Mouse (Mus musculus): Measurements from ENCODE around the gene Acrbp. TPM values are rescaled to one million over a fixed set of nuclear protein-coding genes. Genes with fewer than 3 reads are reported as not detected.
A peak's percentile ranks its signal among the peaks of the same experiment; 100 is the strongest.
"Not testable (repeated sequence)": the region's sequence is repeated elsewhere in the genome, so short reads cannot be mapped to it uniquely, and the experiment has no call there.

The Acrbp gene
- polyA plus RNA-seq, 1 experiment from 2014 or later: 10.0 TPM

GRCm38 (mm10) chr6:125030532-125030931 is 19.0 kb upstream of the Acrbp start:
- DNase-seq (ENCODE audit: low spot score) (peak; percentile 69), ATAC-seq (replicated peaks; ENCODE audit: insufficient number of reproducible peaks, low FRiP score, low TSS enrichment, low read depth) (0 out of 2 replicates have a peak, but pooled peaks have one; percentile 47)
- H3K36me3 ChIP-seq (replicated peaks; ENCODE audit: control insufficient read depth, insufficient read depth, low read depth, low read length); H3K9me3 ChIP-seq (replicated peaks; ENCODE audit: control insufficient read depth, low read length); H3K27me3 ChIP-seq (ENCODE audit: control insufficient read depth, insufficient read depth, low read length); H3K9ac ChIP-seq (replicated peaks; ENCODE audit: low read length); H3K27ac ChIP-seq (replicated peaks; ENCODE audit: low read depth, low read length); H3K4me3 ChIP-seq (ENCODE audit: low read depth, low read length); H3K4me2 ChIP-seq (ENCODE audit: low read depth, low read length); H3K4me1 ChIP-seq (ENCODE audit: control insufficient read depth, insufficient read depth, low read length): not testable (repeated sequence)
- WGBS: 31% methylated on average over 7 of the region's 9 CpGs

GRCm38 (mm10) chr6:125031604-125032003 is 17.9 kb upstream of the Acrbp start:
- no peak overlapping the region for H3K4me2 ChIP-seq (ENCODE audit: low read depth, low read length)
- DNase-seq (ENCODE audit: low spot score) (no peak), ATAC-seq (replicated peaks; ENCODE audit: insufficient number of reproducible peaks, low FRiP score, low TSS enrichment, low read depth) (peak; percentile 37; the same call in 1 of the 2 replicates)
- H3K36me3 ChIP-seq (replicated peaks; ENCODE audit: control insufficient read depth, insufficient read depth, low read depth, low read length): peaks cover 5% of the 10 kb centered on the region
- no peak overlapping the region for H3K4me3 ChIP-seq (ENCODE audit: low read depth, low read length)
- H3K9ac ChIP-seq (replicated peaks; ENCODE audit: low read length): no peak overlapping the region
- no peak overlapping the region for H3K27ac ChIP-seq (replicated peaks; ENCODE audit: low read depth, low read length)
- no peaks in the 10 kb centered on the region for H3K9me3 ChIP-seq (replicated peaks; ENCODE audit: control insufficient read depth, low read length)
- H3K27me3 ChIP-seq (ENCODE audit: control insufficient read depth, insufficient read depth, low read length): no peaks in the 10 kb centered on the region
- 93% methylated on average over 16 of the region's 16 CpGs for WGBS
- H3K4me1 ChIP-seq (ENCODE audit: control insufficient read depth, insufficient read depth, low read length): no peaks in the 10 kb centered on the region

GRCm38 (mm10) chr6:125038666-125039065 is 10.8 kb upstream of the Acrbp start:
- peak overlapping the region; percentile 19; the same call in 1 of the 2 replicates for H3K4me2 ChIP-seq (ENCODE audit: low read depth, low read length)
- ATAC-seq (replicated peaks; ENCODE audit: insufficient number of reproducible peaks, low FRiP score, low TSS enrichment, low read depth) (no peak), DNase-seq (ENCODE audit: low spot score) (no peak)
- no peaks in the 10 kb centered on the region for H3K4me1 ChIP-seq (ENCODE audit: control insufficient read depth, insufficient read depth, low read length)
- WGBS: 97% methylated on average over 4 of the region's 4 CpGs
- H3K9me3 ChIP-seq (replicated peaks; ENCODE audit: control insufficient read depth, low read length): no peaks in the 10 kb centered on the region
- peak overlapping the region; percentile 52 for H3K9ac ChIP-seq (replicated peaks; ENCODE audit: low read length)
- 0 out of 2 replicates have a peak overlapping the region, but pooled peaks have one; percentile 29 for H3K27ac ChIP-seq (replicated peaks; ENCODE audit: low read depth, low read length)
- no peak overlapping the region for H3K4me3 ChIP-seq (ENCODE audit: low read depth, low read length)
- H3K36me3 ChIP-seq (replicated peaks; ENCODE audit: control insufficient read depth, insufficient read depth, low read depth, low read length): peaks cover 2% of the 10 kb centered on the region; the same call in 1 of the 2 replicates
- H3K27me3 ChIP-seq (ENCODE audit: control insufficient read depth, insufficient read depth, low read length): no peaks in the 10 kb centered on the region

GRCm38 (mm10) chr6:125039131-125039530 is 10.4 kb upstream of the Acrbp start:
- Histone ChIP-seq H3K9ac (replicated peaks; ENCODE audit: low read length) (peak overlapping the region; percentile 52), H3K36me3 (replicated peaks; ENCODE audit: control insufficient read depth, insufficient read depth, low read depth, low read length) (peaks cover 2% of the 10 kb centered on the region; the same call in 1 of the 2 replicates)
- 5% methylated on average over 8 of the region's 8 CpGs for WGBS

GRCm38 (mm10) chr6:125039533-125040153 is 9.8 kb upstream of the Acrbp start, which contains the start of gene Ing4:
Ing4 (plus strand) TSS chr6:125039760.
- ATAC-seq (replicated peaks; ENCODE audit: insufficient number of reproducible peaks, low FRiP score, low TSS enrichment, low read depth) (peak; percentile 89), DNase-seq (ENCODE audit: low spot score) (peak; percentile 98)
- H3K36me3 ChIP-seq (replicated peaks; ENCODE audit: control insufficient read depth, insufficient read depth, low read depth, low read length): peaks cover 7% of the 10 kb centered on the region; the same call in 1 of the 2 replicates
- no peaks in the 10 kb centered on the region for H3K27me3 ChIP-seq (ENCODE audit: control insufficient read depth, insufficient read depth, low read length)
- peak within 1 kb of the TSS; percentile 77 for H3K4me3 ChIP-seq (ENCODE audit: low read depth, low read length)
- no peaks in the 10 kb centered on the region for H3K9me3 ChIP-seq (replicated peaks; ENCODE audit: control insufficient read depth, low read length)
- under 1% methylated on average over 26 of the region's 26 CpGs for WGBS
- H3K4me2 ChIP-seq (ENCODE audit: low read depth, low read length): peak within 1 kb of the TSS; percentile 46
- peak within 1 kb of the TSS; percentile 32 for H3K27ac ChIP-seq (replicated peaks; ENCODE audit: low read depth, low read length)
- peak within 1 kb of the TSS; percentile 74 for H3K9ac ChIP-seq (replicated peaks; ENCODE audit: low read length)
- H3K4me1 ChIP-seq (ENCODE audit: control insufficient read depth, insufficient read depth, low read length): no peaks in the 10 kb centered on the region

More at GRCm38 (mm10) chr6:125039131-125039530, 10.4 kb upstream of the Acrbp start:
- H3K4me2 ChIP-seq (ENCODE audit: low read depth, low read length): peak overlapping the region; percentile 19; the same call in 1 of the 2 replicates
- H3K27ac ChIP-seq (replicated peaks; ENCODE audit: low read depth, low read length): 0 out of 2 replicates have a peak overlapping the region, but pooled peaks have one; percentile 29
- DNase-seq (ENCODE audit: low spot score): no peak
- H3K4me3 ChIP-seq (ENCODE audit: low read depth, low read length): no peak overlapping the region; the same call in 1 of the 2 replicates
- 0 out of 2 replicates have a peak, but pooled peaks have one; percentile 16 for ATAC-seq (replicated peaks; ENCODE audit: insufficient number of reproducible peaks, low FRiP score, low TSS enrichment, low read depth)
- H3K9me3 ChIP-seq (replicated peaks; ENCODE audit: control insufficient read depth, low read length): no peaks in the 10 kb centered on the region
- H3K27me3 ChIP-seq (ENCODE audit: control insufficient read depth, insufficient read depth, low read length): no peaks in the 10 kb centered on the region
- H3K4me1 ChIP-seq (ENCODE audit: control insufficient read depth, insufficient read depth, low read length): no peaks in the 10 kb centered on the region

GRCm38 (mm10) chr6:125040221-125040620 is 9.3 kb upstream of the Acrbp start:
- Histone ChIP-seq H3K27me3 (ENCODE audit: control insufficient read depth, insufficient read depth, low read length) (no peaks in the 10 kb centered on the region), H3K4me1 (ENCODE audit: control insufficient read depth, insufficient read depth, low read length) (no peaks in the 10 kb centered on the region), H3K9me3 (replicated peaks; ENCODE audit: control insufficient read depth, low read length) (no peaks in the 10 kb centered on the region), H3K36me3 (replicated peaks; ENCODE audit: control insufficient read depth, insufficient read depth, low read depth, low read length) (peaks cover 6% of the 10 kb centered on the region; the same call in 1 of the 2 replicates), H3K4me2 (ENCODE audit: low read depth, low read length) (peak overlapping the region; percentile 46), H3K27ac (replicated peaks; ENCODE audit: low read depth, low read length) (peak overlapping the region; percentile 32; the same call in 1 of the 2 replicates), H3K9ac (replicated peaks; ENCODE audit: low read length) (peak overlapping the region; percentile 74), H3K4me3 (ENCODE audit: low read depth, low read length) (peak overlapping the region; percentile 77)
- no peak for DNase-seq (ENCODE audit: low spot score)
- ATAC-seq (replicated peaks; ENCODE audit: insufficient number of reproducible peaks, low FRiP score, low TSS enrichment, low read depth): no peak
- WGBS: 23% methylated on average over 7 of the region's 7 CpGs

GRCm38 (mm10) chr6:125041047-125041446 is 8.4 kb upstream of the Acrbp start:
- DNase-seq (ENCODE audit: low spot score): no peak
- no peaks in the 10 kb centered on the region for H3K4me1 ChIP-seq (ENCODE audit: control insufficient read depth, insufficient read depth, low read length)
- H3K4me2 ChIP-seq (ENCODE audit: low read depth, low read length): no peak overlapping the region
- no peak for ATAC-seq (replicated peaks; ENCODE audit: insufficient number of reproducible peaks, low FRiP score, low TSS enrichment, low read depth)
- no peak overlapping the region for H3K27ac ChIP-seq (replicated peaks; ENCODE audit: low read depth, low read length)
- no peaks in the 10 kb centered on the region for H3K9me3 ChIP-seq (replicated peaks; ENCODE audit: control insufficient read depth, low read length)
- H3K9ac ChIP-seq (replicated peaks; ENCODE audit: low read length): no peak overlapping the region
- WGBS: 90% methylated on average over 7 of the region's 7 CpGs
- H3K27me3 ChIP-seq (ENCODE audit: control insufficient read depth, insufficient read depth, low read length): no peaks in the 10 kb centered on the region
- H3K4me3 ChIP-seq (ENCODE audit: low read depth, low read length): no peak overlapping the region
- H3K36me3 ChIP-seq (replicated peaks; ENCODE audit: control insufficient read depth, insufficient read depth, low read depth, low read length): peaks cover 6% of the 10 kb centered on the region; the same call in 1 of the 2 replicates

GRCm38 (mm10) chr6:125042081-125042480 is 7.4 kb upstream of the Acrbp start:
- WGBS: 94% methylated on average over 7 of the region's 7 CpGs
- Histone ChIP-seq H3K4me3 (ENCODE audit: low read depth, low read length) (no peak overlapping the region), H3K27ac (replicated peaks; ENCODE audit: low read depth, low read length) (no peak overlapping the region), H3K9me3 (replicated peaks; ENCODE audit: control insufficient read depth, low read length) (no peaks in the 10 kb centered on the region), H3K9ac (replicated peaks; ENCODE audit: low read length) (no peak overlapping the region), H3K36me3 (replicated peaks; ENCODE audit: control insufficient read depth, insufficient read depth, low read depth, low read length) (peaks cover 6% of the 10 kb centered on the region; the same call in 1 of the 2 replicates), H3K4me2 (ENCODE audit: low read depth, low read length) (no peak overlapping the region), H3K4me1 (ENCODE audit: control insufficient read depth, insufficient read depth, low read length) (no peaks in the 10 kb centered on the region), H3K27me3 (ENCODE audit: control insufficient read depth, insufficient read depth, low read length) (no peaks in the 10 kb centered on the region)
- ATAC-seq (replicated peaks; ENCODE audit: insufficient number of reproducible peaks, low FRiP score, low TSS enrichment, low read depth) (no peak), DNase-seq (ENCODE audit: low spot score) (no peak)
